Mouse (Mus musculus) colon, adult 2 months (tissue): ENCODE data around the gene Gm49345. TPM values are rescaled to one million over a fixed set of nuclear protein-coding genes. Genes with fewer than 3 reads are reported as not detected.

Experiments used
- polyA plus RNA-seq: library from polyadenylated mRNA; depleted of rRNA; stranded (reverse); fragments of >200 nt; gene quantifications from 2 replicates; pipeline ENCODE4 v1.2.3, GENCODE M21; 2012; rRNA removed

Gm49345 gene
- not detected in 2 replicates for polyA plus RNA-seq

DNA sequence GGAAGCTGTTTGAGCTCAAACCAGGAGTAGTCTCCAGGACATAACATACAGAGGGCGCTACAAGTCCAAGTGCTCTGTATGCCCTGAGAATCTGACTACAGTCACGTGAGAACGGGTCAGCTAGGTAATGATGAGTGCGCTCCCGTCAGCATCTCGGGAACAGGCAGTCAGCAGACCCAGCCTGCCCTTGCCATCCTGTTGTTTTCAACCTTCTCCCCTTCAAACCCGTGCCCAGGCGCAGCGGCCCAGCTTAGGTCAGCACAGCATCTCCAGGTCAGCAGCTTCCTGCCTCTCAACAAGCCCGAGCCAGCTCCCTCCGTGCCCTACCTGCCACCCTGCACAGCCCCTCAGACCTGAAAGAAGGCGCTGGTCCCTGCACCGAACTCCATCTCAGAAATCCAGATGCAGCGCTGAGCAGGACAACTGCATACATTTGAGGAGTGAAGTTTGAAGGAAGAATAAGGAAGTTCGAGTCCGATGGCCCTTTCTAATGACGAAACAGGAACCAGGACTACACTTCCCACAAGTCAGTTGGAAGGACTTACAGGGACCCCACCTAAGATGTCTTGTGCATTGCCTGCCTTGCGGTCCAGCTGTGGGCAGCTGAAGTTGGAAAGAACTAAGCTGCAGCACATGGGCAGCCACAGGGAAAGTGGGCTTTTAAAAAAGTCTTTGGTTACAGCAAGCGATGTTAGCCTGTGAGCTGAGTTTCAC lies at the start of gene Gm49345, which contains the start of gene Zfp729a:
Gene Gm49345 (minus strand): TSS at position 476 of the 714 bp plus-strand sequence.
Gene Zfp729a (minus strand): TSS at position 498 of the 714 bp plus-strand sequence.

DNA sequence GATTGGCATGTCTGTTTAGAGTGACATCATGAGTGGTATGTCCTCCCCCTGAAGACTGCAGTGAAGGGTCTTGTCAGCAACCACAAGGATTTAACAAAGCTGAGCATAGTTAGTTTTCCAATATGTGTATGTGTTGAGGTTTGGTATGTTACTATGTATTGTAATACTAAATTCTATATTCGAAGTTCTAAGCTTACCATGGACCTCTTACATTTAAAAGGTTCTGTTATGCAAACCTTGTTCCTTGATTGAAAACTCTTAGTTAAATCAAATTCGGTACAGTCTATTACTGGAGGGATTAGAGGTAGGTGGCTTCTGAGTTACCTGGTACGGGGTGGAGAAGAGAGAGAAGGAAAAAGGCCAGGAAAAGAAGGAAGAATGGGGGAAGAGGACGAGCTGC lies 49.4 kb upstream of the Gm49345 start, which contains the start of gene Zfp738:
Gene Zfp738 (minus strand): TSS at position 101 of the 400 bp plus-strand sequence.

DNA sequence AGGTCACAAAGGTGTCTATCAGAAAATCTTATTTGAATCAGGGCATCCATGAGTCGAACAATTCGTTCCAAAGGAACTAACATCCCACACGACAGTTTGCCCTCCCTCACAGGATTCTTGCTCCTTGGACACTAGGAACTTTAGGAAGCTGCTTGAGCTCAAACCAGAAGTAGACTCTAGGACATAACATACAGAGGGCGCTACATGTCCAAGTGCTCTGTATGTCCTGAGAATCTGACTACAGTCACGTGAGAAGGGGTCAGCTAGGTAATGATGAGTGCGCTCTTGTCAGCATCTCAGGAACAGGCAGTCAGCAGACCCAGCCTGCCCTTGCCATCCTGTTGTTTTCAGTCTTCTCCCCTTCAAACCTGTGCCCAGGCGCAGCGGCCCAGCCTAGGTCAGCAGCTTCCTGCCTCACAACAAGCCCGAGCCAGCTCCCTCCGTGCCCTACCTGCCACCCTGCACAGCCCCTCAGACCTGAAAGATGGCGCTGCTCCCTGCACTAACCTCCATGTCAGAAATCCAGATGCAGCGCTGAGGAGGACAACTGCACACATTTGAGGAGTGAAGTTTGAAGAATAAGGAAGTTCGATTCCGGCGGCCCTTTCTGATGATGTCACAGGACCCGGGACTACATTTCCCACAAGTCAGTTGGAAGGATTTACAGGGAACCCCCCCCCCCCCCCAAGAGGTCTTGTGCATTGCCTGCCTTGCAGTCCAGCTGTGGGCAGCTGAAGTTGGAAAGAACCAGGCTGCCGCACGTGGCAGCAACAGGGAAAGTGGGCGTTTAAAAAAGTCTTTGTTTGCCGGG lies 28.3 kb downstream of the Gm49345 start, which contains the start of gene Zfp729b:
Gene Zfp729b (minus strand): TSS at position 642 of the 811 bp plus-strand sequence.

DNA sequence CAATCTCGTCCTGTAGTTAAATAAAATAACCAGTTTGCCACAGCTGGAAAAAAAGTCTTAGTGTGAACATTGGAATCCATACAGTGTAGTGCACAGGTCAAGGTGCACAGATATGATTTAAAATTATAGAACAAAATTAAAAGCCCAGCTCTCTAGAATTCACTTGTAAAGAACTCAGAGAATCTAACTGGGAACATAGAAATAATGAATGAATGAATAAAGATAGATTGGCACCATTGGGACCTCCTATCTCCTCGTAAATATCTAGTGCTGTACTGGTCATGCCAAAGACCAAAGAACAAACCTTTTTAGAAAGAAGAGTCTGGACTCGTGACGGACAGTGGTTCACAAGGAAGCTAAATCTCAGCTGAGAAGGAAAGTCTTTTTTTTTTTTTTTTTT lies 83.8 kb downstream of the Gm49345 start, which contains the start of gene Zfp748:
Gene Zfp748 (minus strand): TSS at position 101 of the 400 bp plus-strand sequence.

Other genes starting within 250 kb of the Gm49345 start
- 0.62 and 1.6 TPM in 2 replicates for gene Zfp429, start 237.9 kb downstream of the Gm49345 start, polyA plus RNA-seq
- gene Zfp459, start 216.4 kb downstream of the Gm49345 start, polyA plus RNA-seq, result 0.19 and 0.37 TPM in 2 replicates
- 0.35 and 0.38 TPM in 2 replicates for gene Zfp874a, start 186.1 kb downstream of the Gm49345 start, polyA plus RNA-seq
- gene Zfp874b, start 153.5 kb downstream of the Gm49345 start, polyA plus RNA-seq, result 0.61 and 1.3 TPM in 2 replicates
- 0.43 and 0.49 TPM in 2 replicates for gene Zfp58, start 137.2 kb downstream of the Gm49345 start, polyA plus RNA-seq
- not detected in 2 replicates for gene Gm26965, start 111.6 kb downstream of the Gm49345 start, polyA plus RNA-seq
- 11.0 and 11.9 TPM in 2 replicates for gene Zfp87, start 111.6 kb downstream of the Gm49345 start, polyA plus RNA-seq
- 2.3 and 2.7 TPM in 2 replicates for gene Zfp748, start 83.9 kb downstream of the Gm49345 start, polyA plus RNA-seq
- 0.19 TPM in 2 replicates for gene Zfp729b, start 28.1 kb downstream of the Gm49345 start, polyA plus RNA-seq
- 0.28 and 0.42 TPM in 2 replicates for gene Zfp729a, start within 50 bp of the Gm49345 start, polyA plus RNA-seq
- gene Zfp738, start 49.3 kb upstream of the Gm49345 start, polyA plus RNA-seq, result 2.5 and 2.8 TPM in 2 replicates
- 0.26 and 0.46 TPM in 2 replicates for gene Zfp65, start 91.4 kb upstream of the Gm49345 start, polyA plus RNA-seq
- 0.06 and 0.27 TPM in 2 replicates for gene Zfp85, start 117.5 kb upstream of the Gm49345 start, polyA plus RNA-seq
- gene Zfp493, start 141.9 kb upstream of the Gm49345 start, polyA plus RNA-seq, result 0.69 and 0.96 TPM in 2 replicates
- 0.08 and 0.24 TPM in 2 replicates for gene Zfp273, start 176.0 kb upstream of the Gm49345 start, polyA plus RNA-seq
- gene Gm10037, start 193.3 kb upstream of the Gm49345 start, polyA plus RNA-seq, result not detected in 2 replicates
- not detected in 2 replicates for gene BC048507, start 225.6 kb upstream of the Gm49345 start, polyA plus RNA-seq